Mouse (Mus musculus) E14TG2a.4 (cell line): ENCODE measurements around the gene Crip2.

ENCODE experiments used
- H3K27me3 ChIP-seq: 2 replicates; pipeline ENCODE4 v1.6.1; 2014; ENCODE audit warnings: low read length, control low read depth; ENCODE audit not compliant: insufficient read depth
- H3K36me3 ChIP-seq: 2 replicates; pipeline ENCODE4 v1.6.1; 2014; ENCODE audit warnings: low read length, control low read depth; ENCODE audit not compliant: insufficient read depth
- H3K4me1 ChIP-seq: replicated peaks from 2 replicates; pipeline ENCODE4 v1.6.1; 2014; ENCODE audit warnings: low read depth, low read length, control low read depth
- H3K4me3 ChIP-seq: replicated peaks from 2 replicates; pipeline ENCODE4 v1.5.1; 2014; ENCODE audit warnings: mild to moderate bottlenecking, low read length
- H3K9me3 ChIP-seq: 2 replicates; pipeline ENCODE4 v1.6.1; 2014; ENCODE audit warnings: low read length, control low read depth
- NANOG ChIP-seq: IDR thresholded peaks from 2 replicates; pipeline ENCODE4 v1.6.1; 2014; ENCODE audit warnings: borderline replicate concordance, low read length, mixed read lengths
- POU5F1 ChIP-seq: IDR thresholded peaks from 2 replicates; pipeline ENCODE4 v1.6.1; 2014; ENCODE audit warnings: low read length, borderline replicate concordance

Crip2 gene

GRCm38 (mm10) chr12:113193423-113193822, 53.4 kb downstream of the Crip2 start:
- peaks cover 18% of the 10 kb centered on the region for H3K27me3 ChIP-seq
- TF ChIP-seq POU5F1 (no peak), NANOG (no peak)
- H3K36me3 ChIP-seq: peaks cover 14% of the 10 kb centered on the region
- no peaks in the 10 kb centered on the region for H3K9me3 ChIP-seq
- H3K4me3 ChIP-seq: no peak overlapping the region
- peaks cover 20% of the 10 kb centered on the region for H3K4me1 ChIP-seq
